Mouse (Mus musculus) cerebellum, postnatal 4 days (tissue): ENCODE results near the gene Lekr1.

Source experiments
- DNase-seq, 2 experiments: peaks; one replicate each; pipeline ENCODE4 v3.0.0; 2022; ENCODE audit warnings: low spot score in 2 of 2, mixed read lengths in 1 of 2

Gene Lekr1

DNA sequence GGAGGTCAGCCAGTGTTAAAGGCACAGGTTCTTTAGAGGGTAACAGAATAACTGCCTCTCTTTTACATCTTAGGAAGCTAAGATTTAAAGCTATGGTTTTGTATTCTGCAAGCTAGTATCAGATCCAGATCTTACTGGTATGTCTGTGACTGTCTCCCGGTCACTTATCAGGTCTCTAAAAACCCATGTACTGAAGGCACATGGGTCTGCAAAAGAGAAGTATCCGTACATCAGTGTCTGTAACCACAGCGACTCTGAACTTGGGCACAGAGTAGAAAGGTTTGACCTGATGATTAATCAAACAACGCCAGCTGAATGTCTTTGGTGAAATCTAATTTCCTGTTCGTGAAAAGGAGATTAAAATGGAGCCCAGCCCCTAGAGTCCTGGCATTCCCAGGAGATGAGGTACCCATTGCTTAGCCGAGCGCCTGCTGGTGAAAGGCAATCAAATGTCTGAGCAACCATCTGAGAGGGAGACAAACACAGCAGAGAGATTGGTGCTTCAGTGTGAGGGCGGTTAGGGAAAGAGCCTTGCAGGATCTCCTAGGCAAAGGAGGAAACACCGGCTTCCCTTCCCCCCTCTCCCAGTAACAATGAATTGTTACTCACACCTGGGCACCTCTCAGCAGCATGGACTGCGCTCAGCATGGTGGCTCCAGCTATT lies 205.7 kb downstream of the Lekr1 start:
- DNase-seq: no peak

DNA sequence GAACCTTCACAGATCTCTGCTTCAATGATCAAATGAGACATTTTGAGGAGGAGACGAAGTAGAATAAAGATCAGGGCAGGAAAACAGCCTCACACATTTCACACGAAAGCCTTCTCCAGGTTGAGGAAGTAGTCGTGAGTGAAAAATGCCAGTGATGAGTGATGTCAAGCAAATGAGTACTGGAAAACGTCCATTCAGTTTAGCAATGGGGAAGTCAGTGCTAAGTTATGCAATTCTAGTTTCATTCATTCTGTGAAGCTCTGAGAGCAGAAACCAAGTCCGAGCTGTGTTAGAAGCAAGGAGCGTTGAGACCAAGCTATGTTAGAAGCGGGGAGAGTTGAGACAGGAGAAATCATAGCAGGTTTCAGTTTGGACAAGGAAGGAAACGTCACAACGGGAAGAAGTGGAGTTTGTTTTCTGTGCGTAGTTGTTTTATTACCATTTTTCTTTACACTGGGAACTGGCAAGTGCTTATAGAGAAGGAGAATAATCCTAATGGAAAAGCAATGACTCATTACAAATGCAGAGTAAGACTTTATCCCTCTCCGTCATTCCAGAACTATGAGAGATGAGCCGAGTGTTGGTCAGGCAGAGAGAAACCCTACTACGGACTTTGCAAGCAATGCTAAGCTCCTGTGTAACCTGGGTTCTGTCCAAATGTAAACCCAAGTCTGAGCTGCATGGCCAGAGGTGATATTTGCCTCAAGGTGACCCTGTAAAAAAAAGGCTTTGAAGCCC lies 207.2 kb downstream of the Lekr1 start:
- DNase-seq: no peak
